Mouse (Mus musculus): ENCODE data around the gene Hist1h2bp.
"Not testable (repeated sequence)": the region's sequence is repeated elsewhere in the genome, so short reads cannot be mapped to it uniquely, and the experiment has no call there.

Gene Hist1h2bp

GRCm38 (mm10) chr13:21783734-21784161 is 3.5 kb upstream of the Hist1h2bp start:
- peak; percentile 87 for DNase-seq (ENCODE audit: low read depth)

DNA sequence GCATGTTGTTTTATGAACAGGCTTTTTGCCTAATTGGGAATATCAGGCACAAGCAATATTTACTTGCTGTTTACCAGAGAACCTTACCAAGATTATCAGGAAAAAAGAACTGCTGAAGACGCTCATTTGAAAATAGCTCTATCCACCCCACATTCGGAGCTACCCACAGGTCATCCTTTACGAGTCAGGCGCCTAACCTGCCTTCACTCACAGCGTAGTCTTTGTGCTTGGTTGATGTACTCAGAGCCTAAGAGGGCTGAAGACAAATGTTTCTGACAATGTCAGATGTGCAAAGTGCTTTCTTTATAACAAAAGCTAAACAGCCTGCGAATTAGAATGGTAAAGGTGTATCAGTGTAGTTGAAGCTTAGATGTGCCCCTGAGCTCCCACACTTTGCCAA is 3.0 kb upstream of the Hist1h2bp start:
- no peak for DNase-seq (ENCODE audit: low read depth)

GRCm38 (mm10) chr13:21786189-21786898 is 917 bp upstream of the Hist1h2bp start:
- peak; percentile 90 for DNase-seq (ENCODE audit: low read depth)

DNA sequence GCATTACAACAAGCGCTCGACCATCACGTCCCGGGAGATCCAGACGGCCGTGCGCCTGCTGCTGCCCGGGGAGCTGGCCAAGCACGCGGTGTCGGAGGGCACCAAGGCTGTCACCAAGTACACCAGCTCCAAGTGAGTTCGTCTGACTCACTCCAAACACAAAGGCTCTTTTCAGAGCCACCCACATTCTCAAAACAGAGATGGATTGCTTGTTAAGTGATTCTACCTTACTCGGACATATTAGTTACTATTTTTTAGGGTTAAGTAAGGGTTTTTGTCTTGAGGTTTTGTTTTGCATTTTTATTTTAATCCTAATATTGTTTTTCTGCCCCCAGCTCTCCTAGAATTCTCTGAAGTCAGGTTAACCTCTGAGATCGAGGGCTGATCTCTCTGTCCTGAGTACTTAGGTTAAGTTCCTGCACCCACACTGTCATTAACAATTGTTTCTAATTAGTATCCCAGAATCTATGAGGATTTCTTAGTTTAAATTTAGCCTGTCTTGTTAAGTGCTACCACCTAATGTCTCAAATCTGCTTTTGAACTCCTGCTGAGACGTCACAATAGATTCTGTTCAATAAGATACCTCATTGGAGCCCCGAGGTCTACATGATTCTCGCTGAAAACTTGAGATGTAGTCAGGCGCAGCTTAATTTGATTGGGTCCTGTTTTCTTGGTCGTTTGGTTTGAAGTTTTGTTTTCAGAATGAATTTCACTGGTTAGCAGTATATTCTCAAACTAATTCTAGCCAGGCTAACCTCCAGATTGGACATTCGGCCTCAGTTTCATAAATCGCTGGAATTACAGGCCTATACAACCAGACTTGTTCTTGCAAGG is 716 bp downstream of the Hist1h2bp start:
- peak; percentile 84 for DNase-seq (ENCODE audit: low read depth)

DNA sequence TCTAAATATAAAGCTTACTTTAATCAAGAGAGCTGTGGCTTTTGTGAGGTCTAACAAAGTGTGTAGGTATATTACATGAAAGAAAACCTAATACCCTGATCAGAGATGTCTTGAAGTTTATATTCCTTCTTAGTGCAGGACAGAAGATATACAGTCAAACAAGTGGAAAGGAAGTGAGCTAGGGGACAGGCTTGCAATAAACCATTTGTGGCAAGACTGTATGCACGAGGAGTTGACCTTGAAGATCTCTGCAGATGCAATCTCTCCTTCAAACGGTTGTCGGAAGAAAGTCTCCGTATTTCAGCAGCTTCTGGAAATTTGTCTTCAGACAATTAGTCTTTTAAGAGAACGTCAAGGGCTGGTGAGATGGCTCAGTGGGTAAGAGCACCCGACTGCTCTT is 2.7 kb downstream of the Hist1h2bp start:
- DNase-seq (ENCODE audit: low read depth): peak; percentile 87

- peak; percentile 65 for DNase-seq (ENCODE audit: low read depth)
These were observed 3.5 kb downstream of the Hist1h2bp start for GRCm38 (mm10) chr13:21790601-21791283.

- no peak for DNase-seq (ENCODE audit: low read depth)
These were observed 8.3 kb downstream of the Hist1h2bp start for GRCm38 (mm10) chr13:21795584-21795983.

DNA sequence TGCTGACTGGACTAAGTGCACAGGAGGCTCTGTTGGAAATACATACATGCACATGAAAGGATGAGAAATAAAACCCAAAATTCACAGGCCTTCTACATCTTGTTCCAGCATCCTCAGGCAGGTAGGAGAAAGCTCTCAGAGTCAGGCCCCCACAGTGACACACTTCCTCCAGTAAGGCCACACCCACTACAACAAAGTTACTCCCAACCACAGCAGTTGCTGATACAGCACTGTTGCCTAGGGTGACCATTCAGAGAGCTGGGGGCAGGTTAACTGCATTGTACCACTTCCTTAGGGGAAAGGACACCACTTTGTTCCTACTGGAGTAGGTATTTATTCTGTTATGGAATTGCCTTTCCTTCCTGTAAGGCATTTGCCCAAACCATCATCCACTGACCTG is 9.9 kb downstream of the Hist1h2bp start:
- not testable (repeated sequence) for DNase-seq (ENCODE audit: low read depth)

DNA sequence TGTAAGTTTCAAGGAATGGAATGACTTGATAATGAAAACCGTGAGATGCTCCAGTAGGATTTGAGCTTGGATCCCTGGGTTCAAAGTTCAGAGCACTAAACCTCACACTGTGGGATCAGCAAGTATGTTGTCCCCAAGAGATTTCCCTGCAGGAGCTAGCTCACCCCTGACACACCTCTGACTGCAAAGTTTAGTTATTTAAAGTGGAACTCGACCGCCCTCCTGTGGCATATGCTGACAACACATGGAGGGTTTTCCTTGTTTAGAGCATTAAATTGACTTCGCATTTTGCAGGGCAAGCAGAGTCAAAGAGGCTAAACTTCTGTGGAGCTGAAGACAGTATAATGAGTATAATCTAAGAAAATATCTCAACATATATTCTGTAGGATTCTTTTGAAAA is 15.8 kb downstream of the Hist1h2bp start:
- DNase-seq (ENCODE audit: low read depth): not testable (repeated sequence)

- DNase-seq (ENCODE audit: low read depth): not testable (repeated sequence)
These were observed 22.8 kb downstream of the Hist1h2bp start, which contains the start of the genes Hist1h2bq and Hist1h2ao for GRCm38 (mm10) chr13:21810073-21810472. Hist1h2bq (minus strand) TSS chr13:21810197. Hist1h2ao (plus strand) TSS chr13:21810465.

DNA sequence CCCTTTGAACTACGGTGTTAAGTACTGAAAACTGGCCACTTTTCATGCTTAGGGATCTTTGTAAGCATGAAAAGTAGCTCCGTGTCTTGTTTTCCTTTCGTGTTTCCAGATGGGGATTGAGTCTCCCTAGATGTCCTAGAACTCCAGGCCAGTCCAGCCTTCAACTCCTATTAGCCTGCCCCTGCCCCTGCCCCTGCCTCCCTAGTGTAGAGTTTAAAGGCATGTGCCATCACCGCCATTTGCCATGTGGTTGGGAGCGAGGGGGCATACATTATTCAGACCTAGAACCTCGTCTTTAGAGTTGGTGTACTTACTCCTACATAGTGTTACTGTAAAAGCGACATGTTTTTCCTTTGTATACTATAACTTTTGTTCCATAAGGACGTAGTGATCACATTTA is 23.8 kb downstream of the Hist1h2bp start:
- not testable (repeated sequence) for DNase-seq (ENCODE audit: low read depth)

GRCm38 (mm10) chr13:21811539-21811938 is 24.3 kb downstream of the Hist1h2bp start, which contains the start of gene Hist1h4m:
Hist1h4m (plus strand) TSS chr13:21811746.
- not testable (repeated sequence) for DNase-seq (ENCODE audit: low read depth)

GRCm38 (mm10) chr13:21812092-21812491 is 24.8 kb downstream of the Hist1h2bp start:
- not testable (repeated sequence) for DNase-seq (ENCODE audit: low read depth)

GRCm38 (mm10) chr13:21820082-21820890 is 33.0 kb downstream of the Hist1h2bp start:
- DNase-seq (ENCODE audit: low read depth): not testable (repeated sequence)

GRCm38 (mm10) chr13:21828511-21828910 is 41.2 kb downstream of the Hist1h2bp start:
- no peak for DNase-seq (ENCODE audit: low read depth)

- no peak for DNase-seq (ENCODE audit: low read depth)
These were observed 43.1 kb downstream of the Hist1h2bp start for GRCm38 (mm10) chr13:21830344-21830743.

DNA sequence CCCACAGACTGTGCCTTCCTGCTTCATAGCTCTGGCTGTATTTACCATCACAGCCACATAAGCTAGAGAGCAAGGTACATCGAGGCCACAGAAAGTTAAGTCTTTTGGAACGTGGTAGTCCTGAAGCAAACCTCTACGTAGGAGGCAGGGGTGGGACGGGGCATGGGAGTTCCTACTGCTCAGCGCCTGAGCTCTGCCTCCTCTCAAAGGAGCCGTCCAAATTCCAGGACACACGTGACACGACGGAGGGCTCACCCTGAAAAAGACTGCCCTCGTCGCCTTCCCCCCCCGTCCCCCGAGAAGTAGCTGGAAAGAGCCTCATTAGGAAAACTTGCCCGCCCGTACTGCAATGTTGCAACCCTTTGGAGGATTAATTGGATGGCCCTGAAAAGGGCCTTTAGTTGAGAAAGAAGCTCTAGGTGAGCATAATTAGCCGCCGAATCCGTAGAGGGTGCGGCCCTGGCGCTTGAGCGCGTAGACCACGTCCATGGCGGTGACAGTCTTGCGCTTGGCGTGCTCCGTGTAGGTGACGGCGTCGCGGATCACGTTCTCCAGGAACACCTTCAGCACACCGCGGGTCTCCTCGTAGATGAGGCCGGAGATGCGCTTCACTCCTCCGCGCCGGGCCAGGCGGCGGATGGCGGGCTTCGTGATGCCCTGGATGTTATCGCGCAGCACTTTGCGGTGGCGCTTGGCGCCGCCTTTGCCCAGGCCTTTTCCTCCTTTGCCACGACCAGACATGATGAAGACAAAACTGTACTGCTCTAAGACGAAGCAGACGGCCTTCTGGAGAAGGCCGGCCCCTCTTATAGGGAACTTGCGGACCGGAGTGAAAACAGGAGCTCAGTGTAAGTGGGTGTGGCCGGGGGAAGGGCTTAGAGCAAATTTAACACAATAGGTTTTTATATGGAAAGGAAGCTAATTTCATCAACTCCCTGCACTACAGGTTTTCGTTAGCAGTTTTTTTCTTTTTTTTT is 44.4 kb downstream of the Hist1h2bp start, which contains the start of gene Hist1h4n:
TSS of gene Hist1h4n (minus strand) at position 779 of the 977 bp plus-strand sequence.
- DNase-seq (ENCODE audit: low read depth): not testable (repeated sequence)

- DNase-seq (ENCODE audit: low read depth): not testable (repeated sequence)
These were observed 46.2 kb downstream of the Hist1h2bp start, which contains the start of the genes Hist1h2ap and Hist1h2br for GRCm38 (mm10) chr13:21833461-21833860. Hist1h2ap (minus strand) TSS chr13:21833507. Hist1h2br (plus strand) TSS chr13:21833743.
